Mouse (Mus musculus) left cerebral cortex, adult 9 months (tissue): ENCODE data around the gene C2cd2l.
"Not testable (repeated sequence)": the region's sequence is repeated elsewhere in the genome, so short reads cannot be mapped to it uniquely, and the experiment has no call there.

Source experiments
- DNase-seq, 2 experiments: peaks; one replicate each; pipeline ENCODE4 v3.0.0; 2022; ENCODE audit warnings: low spot score in 2 of 2

The C2cd2l gene

DNA sequence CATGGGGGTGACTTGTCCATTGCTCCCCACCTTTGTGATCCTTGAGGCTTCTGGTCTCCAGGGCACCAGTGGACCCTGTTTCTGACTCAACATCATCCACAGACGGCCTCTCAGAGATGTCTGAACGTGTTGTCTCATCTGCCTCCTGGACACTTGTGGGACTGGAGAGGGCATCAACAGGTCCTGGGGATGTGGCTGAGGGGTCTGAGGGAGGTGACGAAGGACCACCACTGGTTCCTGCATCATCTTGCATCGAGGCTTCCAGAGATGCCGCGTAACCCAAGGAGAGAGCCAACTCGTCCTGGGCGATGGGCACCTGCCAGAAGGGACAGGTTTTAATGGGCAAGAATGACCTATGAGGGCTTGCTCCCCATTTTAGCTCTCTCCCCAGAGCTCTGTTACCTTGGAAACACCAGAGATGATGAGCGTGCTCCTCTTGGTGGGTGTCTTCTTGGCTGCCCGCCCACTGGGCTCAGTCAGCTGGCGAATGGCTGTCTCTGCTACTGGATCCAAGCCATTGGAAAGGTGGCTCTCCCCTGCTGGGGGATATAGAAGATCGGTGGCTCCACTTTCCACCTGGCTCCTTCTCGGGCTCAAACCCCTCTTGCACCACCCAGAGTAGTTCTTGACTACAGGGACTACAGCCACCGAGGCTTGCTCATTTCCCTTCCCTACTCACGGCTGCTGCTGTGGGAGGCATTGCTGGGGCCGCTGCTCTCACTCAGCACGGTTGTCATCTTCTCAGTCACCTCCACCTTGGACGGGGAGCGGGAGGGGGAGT, 6.4 kb downstream of the C2cd2l start:
- peak; percentile 55 to 84 for DNase-seq

DNA sequence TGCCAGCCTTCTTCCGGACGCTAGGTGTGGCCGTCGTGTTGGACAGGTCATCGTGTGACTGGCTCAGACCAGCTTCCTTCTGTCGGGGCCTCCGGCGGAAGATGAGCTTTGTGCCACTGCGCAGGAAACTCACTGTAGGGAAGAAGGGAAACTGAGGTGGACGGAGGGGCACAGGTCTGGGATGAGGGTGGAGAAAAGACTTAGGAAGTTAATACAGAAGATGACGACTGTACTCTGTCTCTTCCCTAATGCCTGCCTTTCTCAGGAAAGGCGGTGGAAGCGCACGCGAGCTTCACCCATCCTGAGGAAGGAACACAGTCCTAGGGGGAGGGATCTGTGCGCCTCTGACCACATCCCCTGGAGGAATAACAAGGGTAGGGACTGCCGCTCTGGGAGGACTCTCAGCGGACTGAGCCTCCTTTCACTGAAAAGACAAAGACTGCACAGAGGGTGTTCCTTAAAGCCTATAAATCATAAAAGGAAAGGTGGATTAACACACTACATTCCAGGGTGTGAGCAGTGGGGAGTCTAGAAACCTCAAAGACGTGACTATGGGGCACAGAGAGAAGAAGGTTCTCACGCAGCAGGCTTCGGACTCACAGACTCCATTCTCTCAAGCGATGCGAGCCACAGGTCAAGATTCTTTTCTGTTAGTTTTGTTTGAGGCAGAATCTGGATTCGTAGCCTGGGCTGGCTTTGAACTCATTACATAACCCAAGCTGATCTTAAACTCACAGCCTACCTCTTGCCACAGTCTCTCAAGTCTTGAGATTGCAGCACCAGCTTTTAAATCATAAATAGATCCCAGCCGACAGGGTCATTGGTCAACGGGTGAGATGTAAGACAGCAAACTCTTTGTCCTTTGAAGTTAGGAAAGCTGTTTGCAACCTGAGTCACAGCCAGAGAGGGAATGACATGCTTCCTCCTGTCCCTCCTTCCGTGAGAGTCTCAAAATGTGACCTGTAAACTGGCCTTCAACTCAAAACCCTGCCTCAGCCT, 8.7 kb downstream of the C2cd2l start:
- DNase-seq, result no peak

DNA sequence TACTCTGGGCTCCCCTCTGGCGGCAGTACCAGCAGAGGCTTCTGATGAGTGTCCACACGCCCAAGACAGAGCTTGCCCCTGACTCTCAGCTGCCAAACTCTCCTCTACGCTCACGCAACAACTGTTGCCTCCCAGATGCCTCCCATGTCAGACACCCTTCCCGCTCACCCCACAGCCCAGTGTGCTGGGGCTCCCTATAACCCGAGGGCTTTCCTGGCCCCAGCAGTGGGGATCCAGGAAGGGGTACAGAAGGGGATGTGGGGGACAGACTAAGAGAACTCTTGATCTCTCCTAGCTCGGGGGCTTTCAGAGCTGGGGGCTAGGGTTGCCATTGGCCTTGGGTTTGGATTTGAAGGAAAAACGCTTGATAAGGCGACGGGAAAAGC, 9.3 kb downstream of the C2cd2l start:
- no peak for DNase-seq

DNA sequence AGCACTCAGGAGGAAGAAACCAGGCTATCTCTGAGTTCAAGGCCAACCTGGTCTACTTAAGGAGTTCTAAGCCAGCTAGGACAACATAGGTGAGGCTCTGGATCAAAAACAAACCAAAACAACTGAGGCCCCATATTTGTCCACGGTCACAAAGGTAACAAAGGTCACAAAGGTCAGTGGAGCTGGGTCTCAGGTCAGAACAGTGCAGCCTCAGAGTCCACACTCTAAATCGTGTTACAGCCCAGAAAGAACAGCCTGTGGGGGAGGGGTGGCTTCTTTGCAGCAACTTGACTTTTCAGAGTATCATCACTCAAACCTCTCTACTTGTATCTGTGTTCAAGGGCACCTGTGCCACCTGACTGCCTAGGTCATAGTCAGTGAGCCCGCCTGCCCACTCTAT, 10.3 kb downstream of the C2cd2l start:
- no peak for DNase-seq

DNA sequence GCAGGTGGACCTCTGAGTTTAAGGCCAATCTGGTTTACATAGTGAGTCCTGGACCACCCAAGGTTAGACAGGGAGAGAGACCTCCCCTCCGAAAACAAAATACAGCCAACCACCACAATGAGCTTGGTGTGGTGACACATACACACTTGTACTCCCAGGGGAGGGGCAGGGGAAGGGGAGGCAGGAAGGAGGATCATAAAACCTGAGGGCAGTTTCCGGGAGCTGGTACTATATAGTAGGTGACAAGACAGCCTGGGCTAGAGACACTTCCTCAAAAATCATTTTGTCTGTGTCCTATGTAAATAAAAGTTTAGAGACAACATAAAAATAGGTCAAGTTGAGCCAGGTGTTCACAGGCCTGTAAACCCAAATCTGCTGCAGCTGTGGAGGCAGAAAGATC, 12.8 kb downstream of the C2cd2l start:
- no peak for DNase-seq

DNA sequence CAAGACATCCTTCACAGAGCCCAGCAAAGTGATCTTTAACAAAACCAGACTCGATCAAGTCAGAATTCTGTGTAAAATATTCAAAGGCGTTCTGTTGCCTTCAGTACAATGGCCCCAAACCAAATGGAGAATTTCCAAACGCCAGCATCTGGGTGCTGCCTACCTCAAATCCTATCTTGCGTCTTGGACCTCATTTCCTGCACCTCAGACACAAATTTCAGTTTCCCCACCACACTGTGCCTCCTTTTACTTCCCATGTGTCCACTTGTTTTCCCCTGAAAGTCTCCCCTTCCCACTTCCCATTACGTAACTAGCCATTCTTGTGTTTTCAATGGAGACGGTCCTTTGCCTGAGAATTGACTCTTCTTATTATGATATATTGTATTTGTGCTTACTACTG, 13.6 kb downstream of the C2cd2l start:
- DNase-seq, result no peak

DNA sequence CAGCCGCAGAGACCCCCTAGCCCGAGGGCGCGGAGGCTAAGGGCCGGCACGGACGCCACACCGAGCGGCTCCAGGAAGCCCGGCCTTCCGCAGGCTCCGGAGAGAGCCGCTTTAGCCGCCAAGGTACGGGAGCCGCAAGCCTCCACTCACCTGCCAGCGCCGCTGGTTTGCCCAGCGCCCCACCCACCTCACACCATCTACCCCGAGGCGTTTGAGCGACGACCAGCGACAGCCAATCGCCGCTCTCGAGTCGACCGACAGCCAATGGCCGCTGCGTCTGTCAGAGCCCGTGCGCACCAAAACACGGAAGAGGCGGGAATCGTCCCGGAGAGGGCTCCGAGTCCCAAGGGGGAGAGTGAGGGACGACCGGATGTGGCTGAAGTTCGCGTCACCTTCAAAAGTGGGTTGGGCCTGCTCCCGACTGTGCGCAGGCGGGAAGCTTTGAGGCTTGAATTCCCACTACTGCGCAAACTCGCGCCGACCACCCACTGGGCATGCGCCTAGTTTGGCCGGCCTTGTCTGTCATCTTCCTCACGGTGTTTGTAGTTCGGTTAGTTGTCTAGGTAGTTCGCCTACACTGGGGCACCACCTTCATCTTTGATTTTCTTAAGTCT, 14.5 kb downstream of the C2cd2l start, which contains the start of gene Hinfp:
Gene Hinfp (minus strand): TSS at position 206 of the 614 bp plus-strand sequence.
- DNase-seq, result peak; percentile 98 to 99

DNA sequence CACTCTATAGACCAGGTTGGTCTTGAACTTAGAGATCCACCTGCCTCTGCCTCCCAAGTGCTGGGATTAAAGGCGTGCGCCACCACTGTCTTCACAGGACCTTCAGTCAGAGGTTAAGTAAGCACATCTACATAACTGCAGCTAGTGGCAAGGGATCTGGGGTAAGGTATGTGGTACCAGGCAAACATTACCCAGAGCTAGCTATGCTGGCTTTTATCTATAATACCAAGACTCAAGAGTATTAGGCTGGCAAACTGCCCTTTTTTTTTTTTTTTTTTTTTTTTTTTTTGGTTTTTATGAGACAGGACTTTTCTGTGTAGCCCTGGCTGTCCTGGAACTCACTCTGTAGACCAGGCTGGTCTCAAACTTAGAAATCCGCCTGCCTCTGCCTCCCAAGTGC, 20.1 kb downstream of the C2cd2l start:
- DNase-seq, result not testable (repeated sequence)

DNA sequence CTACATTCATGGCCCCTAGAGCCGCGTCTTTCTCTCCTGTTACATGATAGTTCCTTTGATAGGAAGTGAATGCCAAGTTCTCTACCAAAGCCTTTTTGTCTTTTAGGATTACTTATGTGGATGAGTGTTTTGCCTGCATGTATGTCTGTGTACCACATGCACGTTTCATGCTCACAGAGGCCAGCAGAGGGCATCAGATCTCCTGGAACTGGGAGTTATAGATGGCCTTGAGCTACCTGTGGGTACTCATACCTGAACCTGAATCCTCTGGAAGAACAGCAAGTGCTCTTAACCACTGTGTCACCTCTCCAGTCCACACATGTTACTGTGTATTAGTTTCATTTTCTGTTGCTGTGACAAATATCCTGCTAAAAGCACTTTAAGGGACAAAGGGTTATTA, 27.6 kb downstream of the C2cd2l start:
- no peak for DNase-seq

DNA sequence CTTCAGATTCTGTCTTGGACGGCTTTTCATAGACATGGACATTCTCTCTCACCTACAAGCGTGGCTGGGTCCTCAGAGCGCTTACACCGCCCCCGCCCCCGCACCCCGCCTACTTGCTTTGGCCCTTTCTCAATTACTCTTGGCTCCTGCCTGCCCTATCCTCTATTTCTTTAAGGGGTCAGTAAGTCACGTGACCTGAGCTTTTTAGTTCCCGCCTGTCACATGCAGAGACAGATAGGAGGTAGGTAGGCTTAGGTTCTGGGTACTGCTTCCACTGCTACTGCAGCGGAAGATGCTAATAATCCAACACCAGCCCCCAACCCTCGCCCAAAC, 31.2 kb downstream of the C2cd2l start:
- no peak for DNase-seq

DNA sequence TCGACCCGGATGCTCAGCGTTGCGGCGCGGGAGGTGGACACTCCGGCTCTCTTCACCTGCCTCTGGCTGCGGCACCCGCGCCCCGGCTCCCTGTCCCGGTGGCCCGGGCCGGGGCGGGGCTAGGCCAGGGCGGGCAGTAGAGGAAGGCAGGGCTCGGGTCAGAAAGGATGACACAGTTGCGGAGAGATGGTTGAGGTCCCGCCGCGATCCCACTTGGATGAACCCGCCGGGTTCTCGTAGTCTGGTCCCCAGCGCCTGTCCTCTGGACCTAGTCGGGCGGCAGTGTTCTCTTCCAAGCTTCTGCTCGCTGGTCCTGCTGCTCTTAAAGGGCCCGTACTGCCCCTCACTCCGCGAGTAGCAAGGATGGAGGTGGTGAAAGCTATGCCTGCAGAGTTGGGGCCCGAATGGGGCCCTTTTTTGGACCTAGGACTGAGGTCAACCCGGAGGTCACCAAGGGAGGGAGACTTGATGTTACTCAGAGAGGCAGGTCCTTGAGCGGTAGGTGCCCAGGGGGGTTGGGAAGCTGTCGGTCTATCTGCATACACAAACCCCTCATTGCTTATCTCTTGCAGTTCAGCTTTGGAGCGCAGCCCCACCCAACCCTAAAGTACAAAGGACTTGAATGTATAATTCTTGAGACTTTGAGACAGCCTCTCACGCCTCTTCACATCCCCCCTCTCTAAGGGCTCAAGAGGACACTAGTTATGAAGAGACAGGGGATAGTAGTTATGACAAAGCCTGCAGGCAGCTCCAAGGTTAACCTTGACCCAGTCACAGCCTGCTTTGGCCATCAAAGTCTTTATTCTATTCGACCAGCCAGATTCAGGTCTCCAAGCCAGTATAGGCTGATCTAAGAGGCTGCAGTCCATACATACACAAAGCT, 31.8 kb downstream of the C2cd2l start, which contains the start of gene Abcg4:
Gene Abcg4 (minus strand): TSS at position 540 of the 883 bp plus-strand sequence.
- peak in 1 of 2 experiments; percentile 50 for DNase-seq

DNA sequence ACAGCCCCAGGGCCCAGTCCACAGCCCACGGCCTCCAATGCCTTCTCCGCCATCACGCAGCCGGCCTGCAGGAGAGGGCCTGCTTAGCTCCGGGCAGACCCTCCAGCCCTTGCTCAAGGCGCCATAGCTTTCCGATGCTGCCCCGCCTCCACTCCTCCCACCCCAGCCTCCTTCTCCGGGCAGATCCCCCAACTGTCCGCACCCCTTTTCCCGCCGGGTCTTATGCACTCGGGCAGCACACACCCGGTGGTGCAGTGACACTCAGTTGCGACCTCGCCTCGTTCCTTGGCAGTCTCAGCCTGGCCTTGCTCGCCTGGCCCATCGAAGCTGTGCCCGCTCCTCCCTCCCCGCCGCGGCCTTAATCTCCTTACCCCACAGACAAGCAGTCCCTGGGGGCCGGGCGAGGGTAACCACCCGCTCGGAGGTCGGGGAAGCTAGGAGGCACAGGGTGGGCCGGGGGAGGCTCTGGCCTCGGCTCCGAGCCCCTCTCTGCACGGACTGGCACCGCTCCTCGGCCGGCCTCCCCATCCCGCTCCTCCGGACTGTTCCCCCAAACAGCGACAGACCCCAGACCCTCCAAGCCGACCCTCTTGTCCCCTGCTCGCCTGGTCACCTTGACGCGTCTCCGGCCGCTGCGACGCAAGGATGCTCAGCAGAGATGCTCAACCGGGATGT, 32.5 kb downstream of the C2cd2l start:
- DNase-seq, result no peak

DNA sequence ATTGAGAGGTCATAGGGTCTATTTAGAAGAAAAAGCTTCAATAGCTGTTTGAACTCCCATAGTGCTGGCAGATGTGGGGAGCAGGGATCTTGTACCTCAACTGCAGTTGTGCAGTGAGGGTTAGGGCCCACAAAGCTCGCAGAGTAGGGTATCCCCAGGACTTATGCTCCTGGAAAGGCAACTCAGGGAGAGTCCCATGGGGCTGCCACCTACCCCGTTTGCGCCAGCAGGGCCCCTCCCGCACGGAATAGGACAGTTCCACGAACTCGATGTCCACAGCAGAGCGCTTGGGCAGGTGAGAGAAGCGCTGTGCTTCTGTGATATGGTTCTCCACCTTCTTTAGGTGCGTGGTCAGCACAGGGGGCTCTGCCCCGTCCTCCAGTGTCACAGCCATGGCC, 33.1 kb downstream of the C2cd2l start:
- no peak for DNase-seq

DNA sequence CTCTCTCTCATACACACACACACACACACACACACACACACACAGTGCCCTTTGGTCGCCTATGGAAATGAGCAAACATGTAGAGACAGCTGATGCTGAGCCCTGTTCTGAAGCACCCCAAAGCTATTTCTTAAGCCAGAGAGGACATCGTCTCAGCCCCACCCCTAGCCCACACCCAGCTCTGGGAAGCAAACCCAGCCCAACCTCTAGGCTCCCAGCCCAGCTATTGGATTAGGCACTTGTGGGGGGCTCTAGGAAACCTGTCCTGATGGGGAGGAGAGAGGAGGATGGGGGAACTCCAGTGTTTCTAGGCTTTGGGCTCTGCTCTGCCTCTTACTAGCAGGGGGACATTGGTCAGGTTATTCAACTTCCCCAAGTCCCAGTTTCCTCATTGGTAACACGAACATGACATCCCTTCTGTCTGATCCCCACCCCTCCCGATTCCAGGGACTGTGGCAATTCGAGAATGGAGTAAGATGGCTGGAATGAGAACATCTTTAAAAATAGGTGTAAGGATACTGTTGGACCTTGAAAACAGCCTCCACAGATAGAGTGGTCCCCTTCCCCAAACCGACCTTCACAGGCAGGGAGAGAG, 33.7 kb downstream of the C2cd2l start:
- no peak for DNase-seq

DNA sequence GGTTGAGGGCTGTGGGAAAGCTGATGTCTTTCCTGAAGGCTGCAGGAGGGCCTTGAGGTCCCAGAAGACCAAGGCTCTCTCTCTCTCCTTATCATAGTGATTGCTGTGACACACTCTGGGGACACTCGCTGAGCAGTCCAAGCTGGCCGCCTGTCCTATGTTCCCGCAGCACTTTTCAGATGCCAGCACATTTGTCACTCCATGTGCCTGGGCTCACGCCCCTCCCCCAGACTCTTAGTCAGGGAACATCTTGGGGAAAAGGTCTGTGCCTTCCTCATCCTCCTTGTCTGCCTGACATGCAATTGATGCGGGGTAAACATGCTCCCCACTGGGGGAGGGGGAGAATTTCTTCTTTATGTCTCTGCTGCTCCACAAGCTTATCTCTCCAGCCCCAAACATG, 36.9 kb downstream of the C2cd2l start:
- DNase-seq, result no peak

DNA sequence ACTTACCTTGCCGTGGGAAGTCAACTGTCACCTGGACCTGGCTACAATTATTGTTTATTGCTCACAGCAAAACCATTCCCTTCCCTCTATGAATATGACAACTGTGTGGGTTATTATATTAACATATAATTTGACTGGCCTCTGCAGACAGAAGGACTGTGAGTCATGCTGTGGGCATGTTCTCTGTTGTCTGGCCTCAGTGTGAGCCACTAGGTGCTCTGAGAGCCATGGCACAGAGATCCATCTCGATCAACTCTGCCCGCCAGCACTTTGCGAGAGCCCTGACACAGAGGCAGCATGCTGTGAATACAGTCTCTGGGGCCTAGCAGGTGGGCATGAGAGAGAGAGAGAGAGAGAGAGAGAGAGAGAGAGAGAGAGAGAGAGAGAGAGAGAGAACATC, 50.1 kb downstream of the C2cd2l start:
- DNase-seq, result no peak

DNA sequence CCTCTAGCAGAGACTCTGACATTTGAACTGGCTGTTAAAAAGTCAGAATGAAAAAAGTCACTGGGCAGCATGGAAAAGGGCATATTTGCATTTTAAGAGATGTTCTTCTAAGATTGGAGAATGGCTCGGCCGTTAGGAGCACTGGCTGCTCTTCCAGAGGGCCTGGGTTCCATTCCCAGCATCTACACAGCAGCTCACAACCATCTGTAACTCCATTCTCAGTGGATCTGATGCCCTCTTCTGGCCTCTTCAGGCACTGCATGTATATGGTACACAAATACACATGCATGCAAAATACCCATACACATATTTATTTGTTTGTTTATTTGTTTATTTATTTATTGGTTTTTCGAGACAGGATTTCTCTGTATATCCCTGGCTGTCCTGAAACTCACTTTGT, 51.0 kb downstream of the C2cd2l start:
- DNase-seq, result no peak

DNA sequence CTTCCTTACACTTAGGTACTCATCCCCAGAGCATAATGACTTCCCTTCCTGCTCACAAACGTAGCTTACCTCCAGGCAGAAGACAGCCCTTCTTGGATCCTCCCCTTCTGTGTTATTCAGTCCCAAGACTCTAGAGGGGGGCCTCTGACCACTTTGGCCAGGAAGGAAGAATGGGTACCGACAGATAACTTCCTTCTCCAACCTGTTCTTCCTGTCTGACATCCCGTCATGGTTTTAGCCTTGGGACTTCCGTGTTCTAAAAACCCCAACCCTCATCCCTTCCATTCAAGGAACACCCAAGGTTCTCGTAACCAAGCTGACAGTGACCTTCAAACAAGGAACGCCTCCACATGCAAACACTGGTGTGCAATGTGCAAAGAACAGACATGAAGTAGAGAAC, 51.7 kb downstream of the C2cd2l start, which contains the start of gene Nlrx1:
Gene Nlrx1 (minus strand): TSS at position 168 of the 400 bp plus-strand sequence.
- DNase-seq, result no peak

DNA sequence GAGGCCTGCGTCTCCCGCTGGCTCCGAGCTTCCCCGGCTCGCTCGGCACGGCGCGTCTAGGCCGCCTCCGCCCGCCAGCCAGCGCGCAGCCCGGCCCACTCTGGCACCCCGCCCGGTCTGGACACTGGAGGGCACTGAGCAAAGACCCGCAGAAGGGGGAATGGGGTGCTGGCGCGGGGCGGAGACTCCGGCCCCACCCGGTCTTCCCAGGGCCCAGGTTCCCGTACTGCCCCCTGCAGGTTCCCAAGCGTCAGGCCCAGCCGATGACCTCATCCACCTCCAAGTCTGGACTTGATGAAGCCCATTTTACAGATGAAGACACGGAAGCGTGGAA, 52.1 kb downstream of the C2cd2l start:
- peak; percentile 56 to 78 for DNase-seq

DNA sequence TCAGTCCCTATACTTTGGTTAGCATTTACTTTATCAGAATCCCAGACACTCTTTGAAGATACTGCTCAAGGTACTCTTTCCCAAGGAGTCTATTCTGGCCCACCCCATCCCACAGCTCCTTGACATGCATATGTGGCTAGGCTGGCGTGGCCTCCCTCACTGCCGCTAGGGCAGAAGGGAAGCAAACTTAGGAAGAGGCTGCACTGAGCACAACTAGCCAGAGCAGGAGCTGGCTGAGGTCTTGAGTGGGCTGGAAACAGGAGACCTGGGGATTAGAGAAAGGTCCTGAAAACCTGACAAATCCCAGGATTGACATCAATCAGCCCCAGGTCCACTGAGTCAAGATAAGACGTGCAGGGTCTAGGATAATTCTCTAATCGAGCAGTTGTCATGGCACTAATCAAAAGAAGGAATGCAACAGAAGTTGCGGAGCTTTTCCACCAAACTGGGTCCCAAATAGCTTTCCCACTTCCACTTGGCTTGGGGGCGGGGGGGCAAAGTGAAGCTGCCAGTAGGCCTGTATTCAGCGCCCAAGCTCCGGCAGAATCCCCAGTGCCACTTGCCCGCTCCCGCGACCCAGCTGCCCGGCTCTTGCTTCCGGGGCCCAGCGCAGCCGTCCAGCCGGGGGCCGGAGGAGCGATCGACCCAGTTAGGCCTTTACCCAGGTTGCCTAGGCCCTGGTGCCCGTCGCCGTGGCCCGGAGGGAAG, 52.6 kb downstream of the C2cd2l start:
- DNase-seq, result no peak
